Mouse (Mus musculus) inflammation-experienced regulatory T-cells, adult 6 months (primary cell): ENCODE measurements around the gene Ftsj3. TPM values are rescaled to one million over a fixed set of nuclear protein-coding genes. Genes with fewer than 3 reads are reported as not detected.

Experiments used
- ATAC-seq: one replicate; pipeline ENCODE4 v1.8.0; 2017
- polyA plus RNA-seq, 3 experiments: library from polyadenylated mRNA; unstranded; fragments of 100-300 nt; shearing (Covaris generic); gene quantifications; one replicate each; pipeline ENCODE4 v1.2.1; 2017

Gene Ftsj3
- polyA plus RNA-seq: 10 to 100 TPM; 31.7 to 66.8 (median 55.9) TPM

DNA sequence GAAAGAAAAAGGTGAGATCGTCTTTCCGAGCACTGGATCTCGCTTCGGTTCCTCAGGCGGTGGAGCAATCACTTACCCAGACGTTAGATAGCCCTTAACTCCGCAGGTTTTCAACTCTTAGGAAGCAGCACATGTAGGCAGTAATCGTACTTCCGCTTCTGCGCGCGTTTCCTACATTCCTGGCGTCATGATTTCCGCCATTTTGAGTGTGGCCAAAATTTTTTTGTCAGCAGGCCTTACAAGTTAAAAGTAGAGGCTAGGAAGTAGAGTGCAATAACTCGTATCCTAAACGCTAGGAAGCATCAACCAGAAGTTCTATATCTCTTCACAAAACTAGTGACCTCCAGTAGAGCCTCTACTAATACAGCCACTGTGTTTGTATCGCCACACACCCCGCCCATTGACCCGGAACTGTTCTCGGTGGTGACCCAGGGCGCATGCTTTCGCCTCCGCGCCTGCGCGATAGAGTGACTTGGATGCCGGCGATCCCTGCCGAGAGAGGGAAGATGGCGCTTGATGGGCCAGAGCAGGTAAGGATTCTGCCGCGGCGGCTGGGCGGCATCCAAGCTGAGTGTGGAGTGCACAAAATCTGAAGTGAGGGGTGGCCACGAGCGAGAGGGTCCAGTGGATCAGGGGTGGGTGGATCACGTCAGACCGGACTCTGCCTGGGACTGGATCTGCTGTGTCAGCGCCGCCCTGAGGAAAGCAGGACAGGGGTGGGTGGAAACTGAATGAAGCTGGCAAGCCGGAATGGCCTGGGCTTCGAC, at the start of gene Ftsj3, which contains the start of gene Psmc5:
Ftsj3 (minus strand) TSS at position 395 of the 767 bp plus-strand sequence.
Psmc5 (plus strand) TSS at position 470 of the 767 bp plus-strand sequence.
- peak; percentile 88 for ATAC-seq

DNA sequence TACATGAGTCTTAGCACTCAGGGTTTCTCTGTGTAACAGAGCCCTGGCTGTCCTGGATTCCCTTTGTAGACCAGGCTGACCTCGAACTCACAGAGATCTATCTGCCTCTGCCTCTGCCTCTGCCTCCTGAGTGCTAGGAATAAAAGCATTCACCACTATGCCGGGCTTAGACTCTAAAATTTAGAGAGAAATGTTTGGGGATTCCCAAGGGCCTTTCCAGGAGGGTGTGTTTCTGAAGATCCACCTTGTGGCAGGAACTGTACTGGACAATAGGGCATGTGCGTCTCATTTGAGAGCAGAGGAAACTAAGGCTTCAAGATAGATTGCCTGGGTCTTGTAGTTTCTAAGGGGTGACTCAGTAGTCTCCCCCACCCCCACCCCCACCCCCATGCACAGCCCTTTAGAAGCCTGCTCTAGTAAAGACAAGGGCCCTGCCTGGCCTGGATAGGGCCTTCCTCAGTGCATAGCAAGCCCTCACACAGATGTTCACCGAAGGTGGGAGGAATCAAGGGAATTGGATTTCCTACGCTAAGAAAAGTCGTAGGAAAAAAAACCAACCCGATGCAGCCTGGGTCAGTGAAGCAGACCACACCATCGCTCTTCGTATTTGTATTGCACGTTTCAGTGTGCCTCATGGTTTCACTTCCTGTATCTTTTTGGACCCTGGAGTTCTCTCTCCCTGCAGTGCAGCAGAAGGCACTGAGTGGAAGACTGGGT, 49.6 kb upstream of the Ftsj3 start:
- ATAC-seq: no peak

DNA sequence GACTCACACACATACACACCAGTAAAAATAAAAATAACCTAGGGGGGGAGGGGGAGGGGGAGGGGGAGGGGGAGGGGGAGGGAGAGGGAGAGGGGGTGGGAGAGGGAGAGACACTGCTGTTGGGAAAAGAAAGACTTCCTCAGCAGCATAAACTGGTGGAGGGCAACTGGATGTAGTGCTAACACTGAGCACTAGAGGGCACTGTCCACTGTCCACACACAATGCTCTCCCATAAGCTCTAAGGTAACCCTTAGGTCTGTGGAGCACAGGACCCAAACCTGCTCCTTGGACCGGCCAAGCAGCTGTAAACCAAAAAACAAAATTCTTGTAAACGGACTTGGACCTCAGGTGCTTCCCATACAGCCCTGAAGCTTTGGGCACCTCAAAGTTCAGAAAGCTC, 46.8 kb upstream of the Ftsj3 start:
- ATAC-seq: no peak

DNA sequence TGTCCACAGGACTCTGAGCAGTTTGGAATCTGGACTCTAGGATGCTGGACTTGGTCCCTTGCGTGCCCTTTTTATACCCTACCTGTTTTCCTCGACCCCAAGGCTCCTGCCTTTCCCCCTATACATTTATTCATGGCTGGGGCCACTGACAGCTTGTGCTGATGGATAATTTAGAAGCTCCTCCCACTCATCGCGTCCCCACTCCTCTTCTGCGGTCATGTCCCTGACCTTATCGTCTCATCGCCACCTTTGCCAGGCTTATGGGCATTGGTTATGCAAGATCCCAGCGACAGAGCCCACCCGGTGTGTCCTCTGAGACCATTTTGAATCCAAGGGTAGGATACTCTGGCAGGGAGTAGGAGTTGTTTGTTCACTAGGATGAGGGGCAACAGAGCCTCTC, 45.9 kb upstream of the Ftsj3 start, which contains the start of gene Gh:
Gh (minus strand) TSS at position 101 of the 400 bp plus-strand sequence.
- ATAC-seq: no peak

DNA sequence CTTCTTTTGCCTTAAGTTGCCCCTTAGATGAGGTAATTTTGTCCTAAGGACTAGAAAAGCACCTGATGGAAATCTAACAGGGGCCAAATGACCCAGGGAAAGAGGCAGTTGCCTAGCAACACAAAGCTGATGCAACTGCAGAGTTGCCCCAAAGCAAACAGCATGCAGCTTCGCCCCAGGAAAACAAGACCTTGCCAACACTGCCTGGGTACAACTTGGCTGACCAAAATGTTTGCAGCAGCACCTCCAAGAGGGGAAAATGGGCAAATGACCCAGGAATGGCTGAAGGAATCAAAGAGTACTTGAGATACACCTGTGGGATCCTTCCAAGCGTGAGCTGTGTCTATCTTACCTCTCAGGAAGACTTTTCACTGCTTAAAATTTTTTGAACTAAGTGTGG, 36.0 kb upstream of the Ftsj3 start:
- no peak for ATAC-seq

DNA sequence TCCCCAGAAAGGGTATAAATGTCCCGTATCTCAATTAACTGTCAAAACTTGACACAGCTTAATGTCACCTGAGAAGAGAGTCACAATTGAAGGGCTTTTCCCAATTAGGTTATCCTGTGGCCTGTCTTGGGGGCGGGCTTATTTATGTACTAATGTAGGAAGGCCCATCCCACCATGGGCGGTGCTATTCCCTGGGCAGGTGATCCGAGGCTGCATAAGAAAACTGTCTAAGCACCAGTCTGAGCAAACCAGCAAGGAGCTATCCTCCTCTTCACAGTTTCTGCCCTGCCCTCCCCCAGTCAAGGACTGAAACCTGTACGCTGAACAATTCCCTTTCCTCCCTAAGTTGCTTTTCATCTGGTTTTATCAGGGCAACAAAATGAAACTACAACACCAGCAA, 34.5 kb upstream of the Ftsj3 start:
- ATAC-seq: no peak

DNA sequence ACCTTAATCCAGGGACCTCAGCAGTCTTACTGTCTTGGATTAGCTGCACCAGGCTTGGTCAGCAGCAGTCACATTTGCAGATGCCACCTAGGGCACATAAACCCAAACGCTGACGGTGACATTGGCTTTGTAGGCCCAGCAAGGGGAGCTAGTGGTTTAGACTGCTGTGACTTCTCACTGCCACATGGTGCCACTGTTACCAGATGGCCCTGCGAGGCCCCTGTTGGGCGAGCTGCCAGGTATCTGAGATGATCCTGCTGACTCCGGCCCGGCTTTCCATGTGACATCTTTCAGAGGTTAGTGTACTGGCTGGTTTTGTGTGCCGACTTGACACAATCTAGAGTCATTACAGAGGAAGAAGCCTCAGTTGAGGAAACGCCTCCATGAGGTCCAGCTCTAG, 33.5 kb upstream of the Ftsj3 start:
- no peak for ATAC-seq

DNA sequence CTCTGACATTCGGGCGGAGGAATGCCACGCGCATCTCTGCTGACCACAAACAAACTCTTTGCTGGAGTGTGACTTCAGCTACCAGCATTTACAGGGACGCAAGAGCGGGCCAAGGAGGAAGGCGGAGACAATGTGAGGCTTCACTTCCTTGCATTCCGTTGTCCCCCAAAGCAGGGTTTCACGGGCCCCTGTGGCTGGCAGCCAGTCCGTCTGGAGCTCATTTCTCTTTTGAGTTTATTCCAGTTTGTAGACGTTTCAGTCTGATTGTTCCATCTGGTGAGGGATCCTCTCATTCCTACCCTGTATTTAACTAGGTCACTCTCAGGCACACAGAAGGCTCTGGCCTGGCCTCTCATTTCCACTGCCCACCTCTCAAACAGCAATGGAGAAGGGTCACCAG, 31.1 kb upstream of the Ftsj3 start:
- ATAC-seq: no peak

DNA sequence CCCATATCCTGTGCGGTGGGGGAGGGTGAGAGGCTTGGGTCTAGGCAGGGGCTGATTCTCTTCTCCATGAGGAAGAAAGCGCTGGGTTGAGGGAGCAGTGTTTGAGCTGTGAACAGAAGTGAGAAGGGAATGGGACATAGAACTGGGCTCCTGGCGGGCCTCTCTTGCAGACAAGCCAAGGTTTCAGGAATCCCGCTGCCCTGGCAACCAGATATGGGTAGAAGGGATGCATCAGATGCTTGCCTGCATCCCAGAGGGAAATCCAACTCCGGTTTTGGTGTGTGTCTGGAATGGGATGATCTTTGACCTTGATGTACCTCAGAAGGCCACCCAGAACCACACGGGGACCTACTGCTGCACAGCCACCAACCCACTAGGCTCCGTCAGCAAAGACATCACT, 30.3 kb upstream of the Ftsj3 start:
- ATAC-seq: no peak

DNA sequence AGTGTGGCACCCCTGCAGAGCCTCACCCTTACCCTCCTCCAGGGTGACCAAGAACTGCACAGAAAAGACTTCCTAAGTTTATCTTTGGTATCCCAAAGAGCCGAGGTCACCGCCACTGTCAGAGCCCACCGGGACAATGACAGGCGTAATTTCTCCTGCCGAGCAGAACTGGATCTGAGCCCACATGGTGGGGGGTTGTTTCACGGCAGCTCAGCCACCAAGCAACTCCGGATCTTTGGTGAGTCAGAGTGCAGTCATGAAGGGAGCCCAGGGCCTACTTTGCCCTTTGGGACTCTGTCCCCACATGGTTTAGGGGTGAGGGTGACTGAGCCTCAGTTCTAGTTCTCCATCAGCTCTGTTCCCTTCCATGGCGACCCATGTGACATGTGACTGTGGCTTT, 28.2 kb upstream of the Ftsj3 start:
- ATAC-seq: no peak

DNA sequence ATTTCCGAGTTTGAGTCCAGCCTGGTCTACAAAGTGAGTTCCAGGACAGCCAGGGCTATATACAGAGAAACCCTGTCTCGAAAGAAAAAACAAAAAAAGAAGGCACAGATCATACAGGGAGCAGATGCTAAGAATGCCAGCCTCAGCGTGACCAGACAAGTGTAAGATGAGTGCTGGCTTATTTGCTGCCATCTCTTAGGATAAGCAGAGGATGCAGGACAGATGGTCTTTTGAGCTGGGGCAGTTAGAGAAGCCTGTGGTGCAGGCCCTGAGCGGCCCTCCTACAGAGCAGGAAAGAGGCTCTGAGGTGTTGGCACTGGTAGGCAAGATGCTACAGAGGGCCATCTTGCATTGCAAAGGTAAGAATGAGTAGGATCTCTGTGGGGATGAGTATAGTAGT, 27.5 kb upstream of the Ftsj3 start:
- no peak for ATAC-seq

DNA sequence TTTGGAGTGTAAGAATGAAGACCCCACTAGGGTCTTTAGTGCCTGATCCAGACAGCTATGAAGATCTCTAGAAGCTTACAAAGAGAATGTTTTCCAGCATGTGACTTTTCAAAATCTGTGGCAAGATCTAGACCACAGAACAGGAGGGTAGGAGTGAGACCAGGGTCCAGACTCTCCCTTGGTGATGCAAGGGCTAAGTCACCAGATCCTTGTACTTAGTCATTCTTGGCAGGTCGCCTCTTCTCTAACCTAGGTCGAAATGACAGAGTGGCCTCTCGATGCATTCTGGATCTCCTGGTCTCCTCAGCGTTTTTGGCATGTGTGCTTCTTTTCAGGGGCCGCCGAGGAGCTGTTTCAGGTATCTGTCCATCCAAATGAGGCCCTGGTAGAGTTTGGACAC, 26.6 kb upstream of the Ftsj3 start:
- no peak for ATAC-seq

DNA sequence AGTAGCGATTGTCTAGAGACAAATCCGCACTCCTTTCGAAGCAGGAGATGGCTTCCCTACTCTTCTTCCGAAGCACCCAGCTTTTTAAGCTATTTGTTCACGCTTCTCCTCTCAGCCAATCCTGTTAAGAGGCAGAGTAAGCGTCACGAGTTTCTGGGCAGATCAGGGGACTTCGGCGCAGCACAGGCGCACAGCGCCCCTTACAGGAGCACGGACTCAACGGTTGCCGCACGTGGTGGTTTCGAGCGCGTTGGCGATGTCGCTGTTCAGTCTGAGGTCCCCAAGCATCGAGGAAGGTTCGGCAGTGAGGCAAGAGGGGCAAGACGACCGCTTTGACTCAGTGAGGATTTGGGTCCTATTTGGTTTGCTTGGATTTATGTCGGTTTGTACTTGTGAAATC, 20.6 kb upstream of the Ftsj3 start, which contains the start of gene Tcam1:
Tcam1 (plus strand) TSS at position 219 of the 400 bp plus-strand sequence.
- peak; percentile 87 for ATAC-seq

DNA sequence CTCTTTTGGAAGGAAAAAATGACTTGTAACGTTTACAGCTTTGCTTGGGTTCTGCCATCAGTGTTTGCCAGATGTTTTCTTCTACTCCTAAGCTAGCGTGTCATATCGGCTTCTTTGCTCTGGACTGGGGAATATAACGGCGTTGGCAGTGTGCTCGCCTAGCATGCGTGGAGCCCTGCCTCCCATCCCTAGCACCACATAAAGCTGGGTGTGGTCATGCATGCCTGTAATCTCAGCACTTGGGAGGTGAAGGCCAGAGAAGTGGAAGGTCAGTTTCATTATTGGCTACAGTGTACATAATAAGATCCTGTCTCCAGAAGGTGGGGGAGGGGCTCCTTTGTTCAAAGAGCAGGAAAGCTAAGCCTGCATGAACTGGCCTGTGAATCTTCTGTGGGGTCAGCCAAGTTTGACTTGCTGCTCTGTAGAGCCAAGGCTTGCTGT, 19.1 kb upstream of the Ftsj3 start:
- ATAC-seq: no peak

DNA sequence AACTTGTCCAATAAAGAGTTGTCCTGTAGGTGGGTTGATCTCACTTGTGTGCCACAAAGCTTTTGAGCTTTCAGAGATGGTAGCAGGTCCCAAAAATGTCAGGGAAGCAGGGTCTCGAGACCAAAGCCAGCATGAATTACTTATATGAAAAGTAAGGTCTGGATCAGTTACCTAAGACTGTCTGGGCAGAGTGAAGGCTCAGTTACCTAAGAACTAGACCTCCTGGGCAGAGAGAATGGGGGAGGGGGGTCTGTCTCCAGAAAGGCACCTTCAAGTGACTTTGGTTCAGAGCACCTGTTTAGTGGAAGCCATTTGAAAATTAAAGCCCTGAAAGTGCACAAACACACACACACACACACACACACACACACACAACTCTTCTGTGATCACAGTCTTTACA, 18.5 kb upstream of the Ftsj3 start:
- ATAC-seq: no peak

DNA sequence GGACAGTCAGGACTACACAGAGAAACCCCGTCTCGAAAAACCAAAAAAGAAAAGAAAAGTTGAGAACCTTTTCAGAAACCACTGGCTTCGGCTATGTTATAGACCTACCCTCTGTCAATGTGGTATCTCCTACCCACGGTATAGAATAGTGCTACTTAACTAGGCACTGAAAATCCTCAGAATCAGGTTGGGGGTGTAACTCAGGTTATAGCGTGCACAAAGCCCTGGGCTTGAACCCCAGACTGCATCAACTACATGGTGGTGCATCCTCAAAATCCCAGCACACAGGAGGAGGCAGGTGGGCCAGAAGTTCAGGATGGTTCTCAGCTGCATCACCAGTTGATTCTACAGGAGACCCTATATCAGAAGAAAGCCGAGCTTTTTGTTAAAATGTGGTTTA, 17.9 kb upstream of the Ftsj3 start:
- no peak for ATAC-seq

DNA sequence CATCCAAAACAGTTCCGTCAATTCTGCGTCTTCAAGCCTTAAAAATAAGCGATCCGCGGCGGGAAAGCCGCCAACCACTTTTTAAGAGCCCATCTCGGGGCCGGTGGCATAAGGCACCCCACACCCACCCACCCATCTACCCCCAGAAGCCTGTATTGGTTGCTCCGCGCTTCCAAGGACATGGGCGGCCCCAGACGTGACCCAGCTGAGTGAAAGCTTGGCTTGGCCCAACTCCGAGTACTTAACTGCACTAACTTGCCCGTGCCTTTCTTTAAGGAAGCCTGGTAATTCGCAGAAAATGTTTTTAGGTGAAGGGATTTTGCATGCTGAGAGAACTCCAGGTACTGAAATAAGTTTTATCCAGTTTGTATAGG, 17.4 kb upstream of the Ftsj3 start:
- no peak for ATAC-seq

DNA sequence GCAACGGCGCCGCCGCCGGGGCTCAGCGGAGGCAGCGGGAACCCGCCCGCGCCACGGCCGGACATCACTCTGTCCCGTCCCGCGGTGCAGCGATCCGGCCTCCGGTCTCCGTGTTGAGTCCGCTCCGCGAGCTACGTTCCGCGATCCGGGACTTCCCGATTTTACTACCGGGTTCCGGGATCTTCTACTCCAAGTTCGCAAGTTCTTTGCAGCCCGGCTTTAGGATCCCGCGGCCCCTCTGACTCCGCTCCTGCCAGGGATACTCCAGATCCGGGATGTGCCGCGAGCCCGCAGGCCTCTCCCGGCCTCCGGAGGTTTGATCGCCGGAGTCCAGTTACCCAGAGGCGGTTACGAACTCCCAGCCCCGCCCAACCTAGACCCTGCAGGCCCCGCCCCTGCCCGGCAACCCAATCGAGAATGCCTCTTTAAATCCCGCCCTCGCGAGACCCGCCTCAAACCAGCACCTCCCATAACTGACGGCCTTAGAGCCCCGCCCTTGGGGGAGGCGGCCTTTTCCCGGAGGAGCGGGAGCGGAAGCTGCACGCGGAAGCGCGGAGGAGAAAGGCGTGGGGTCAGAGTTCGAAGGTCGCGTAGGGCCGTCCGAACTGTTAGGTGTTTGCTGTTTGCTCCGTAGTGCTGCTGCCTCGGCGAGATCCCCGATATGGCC, 16.9 kb upstream of the Ftsj3 start, which contains the start of gene Smarcd2:
Smarcd2 (minus strand) TSS at position 329 of the 667 bp plus-strand sequence.
- ATAC-seq: peak; percentile 86

DNA sequence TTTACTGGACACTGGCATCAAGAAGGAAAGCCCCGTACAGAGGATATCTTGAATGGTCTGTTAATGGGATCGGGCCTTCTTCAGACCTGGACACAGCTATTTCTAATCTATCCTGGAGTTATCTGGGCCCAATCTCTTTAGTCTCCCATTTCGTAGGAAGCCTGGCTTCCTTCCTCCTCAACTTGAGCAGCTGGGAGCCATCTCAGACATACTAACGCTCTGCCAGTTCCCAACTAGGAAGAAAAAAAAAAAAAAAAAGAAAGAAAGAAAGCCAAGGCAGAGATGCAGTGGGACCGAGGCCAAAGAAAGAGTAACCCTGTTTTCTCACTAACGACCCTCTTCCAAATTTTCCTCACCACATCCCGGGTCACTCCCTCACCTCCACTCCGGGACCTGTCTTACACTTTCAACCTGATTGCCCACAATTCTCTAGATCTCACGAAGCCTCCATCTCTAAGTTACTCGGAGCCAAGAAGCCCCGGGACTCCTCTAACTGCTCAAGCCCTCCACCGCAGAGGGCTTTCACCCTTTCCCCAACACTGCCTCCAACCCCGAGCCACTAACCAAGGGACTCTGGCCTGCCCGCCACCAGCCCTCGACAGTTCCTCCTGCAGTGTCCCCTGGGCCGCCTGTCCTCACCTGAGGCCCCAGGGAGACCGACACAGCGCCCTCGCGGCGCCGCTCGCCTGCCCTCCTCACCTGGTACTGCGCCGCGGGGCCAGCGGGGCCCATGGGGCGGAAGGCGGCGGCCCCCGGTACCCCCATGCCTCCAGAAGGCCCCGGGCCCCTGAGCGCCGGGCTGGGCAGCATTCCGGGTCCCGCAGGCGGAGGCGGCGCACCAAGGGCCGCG, 16.1 kb upstream of the Ftsj3 start:
- ATAC-seq: no peak

DNA sequence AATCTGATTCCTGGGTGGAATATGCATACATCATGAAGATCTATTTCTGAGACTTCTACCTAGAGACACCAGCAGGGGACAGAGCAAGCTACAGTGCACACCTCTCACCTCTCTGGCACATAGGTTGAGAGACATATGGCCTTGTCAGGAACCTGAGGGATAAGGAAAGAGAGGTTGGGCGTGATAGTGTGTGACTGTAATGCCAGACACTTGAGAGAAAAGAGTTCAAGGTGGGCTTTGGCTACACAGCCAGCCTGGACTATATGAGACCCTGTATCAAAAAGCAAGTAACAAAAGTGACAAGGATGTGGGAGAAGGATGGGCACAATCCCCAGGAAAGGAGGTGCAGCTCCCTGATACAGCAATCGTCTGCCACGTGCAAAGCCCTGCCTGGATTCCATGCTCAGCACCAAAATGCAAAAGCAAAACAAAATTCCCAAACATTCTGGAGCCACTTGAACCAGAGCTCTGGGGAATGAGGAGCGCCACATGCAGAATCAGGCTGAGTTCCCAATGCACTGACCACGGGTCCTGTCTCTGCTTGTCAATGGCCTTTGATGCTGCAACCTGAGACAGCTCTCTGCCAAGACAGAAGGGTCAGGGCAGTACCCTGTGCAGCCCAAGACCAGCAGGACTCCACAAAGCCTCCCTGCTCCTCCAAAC, 15.4 kb upstream of the Ftsj3 start:
- no peak for ATAC-seq

DNA sequence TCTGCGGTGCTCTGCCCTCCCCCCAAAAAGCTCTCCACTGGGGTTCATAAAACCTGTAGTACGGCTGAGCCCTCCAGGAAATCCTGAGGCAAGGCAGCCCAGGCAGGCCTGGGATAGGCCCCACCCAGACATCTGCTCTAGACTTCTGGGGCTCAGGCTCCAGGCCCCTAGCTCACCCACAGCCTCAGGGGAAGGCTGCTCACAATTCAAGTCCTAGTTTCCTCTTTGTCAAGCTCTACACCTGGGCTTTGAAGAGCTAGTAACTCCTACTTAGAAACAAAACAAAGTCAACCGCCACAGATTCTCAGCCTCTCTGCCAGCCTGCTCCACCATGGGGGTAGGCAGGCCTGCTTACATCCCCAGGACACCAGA, 13.2 kb upstream of the Ftsj3 start:
- ATAC-seq: no peak
